Mouse (Mus musculus): ENCODE results near the gene Gm3015.
"Not testable (repeated sequence)": the region's sequence is repeated elsewhere in the genome, so short reads cannot be mapped to it uniquely, and the experiment has no call there.

DNA sequence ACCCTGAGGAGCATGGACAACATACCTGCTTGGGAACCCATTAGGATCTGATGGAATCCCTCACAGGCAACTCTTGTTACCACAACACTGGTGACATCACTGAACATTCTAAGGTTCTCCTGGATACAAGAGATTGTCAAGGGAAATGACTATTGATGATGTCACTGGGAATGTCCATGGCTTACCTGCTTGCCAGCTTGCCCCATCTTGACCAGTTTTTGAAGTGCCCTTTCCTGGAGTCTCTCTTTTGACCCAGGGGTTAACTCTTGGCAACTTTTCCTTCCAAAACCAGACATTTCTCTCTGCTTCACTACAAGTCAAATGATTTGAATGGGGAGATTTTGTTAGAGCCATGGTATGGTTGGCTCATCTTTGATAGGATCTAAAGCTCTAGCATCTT, 29.3 kb upstream of the Gm3015 start, which contains the start of gene Gm10377:
- not testable (repeated sequence) for TF ChIP-seq POLR2A (IDR thresholded peaks at IDR 0.05; ENCODE audit: insufficient read depth, low read length); CTCF (IDR thresholded peaks at IDR 0.05; ENCODE audit: low read depth, low read length); EP300 (IDR thresholded peaks at IDR 0.05; ENCODE audit: insufficient read depth, low read depth, low read length)
